In the genomic region with DNA sequence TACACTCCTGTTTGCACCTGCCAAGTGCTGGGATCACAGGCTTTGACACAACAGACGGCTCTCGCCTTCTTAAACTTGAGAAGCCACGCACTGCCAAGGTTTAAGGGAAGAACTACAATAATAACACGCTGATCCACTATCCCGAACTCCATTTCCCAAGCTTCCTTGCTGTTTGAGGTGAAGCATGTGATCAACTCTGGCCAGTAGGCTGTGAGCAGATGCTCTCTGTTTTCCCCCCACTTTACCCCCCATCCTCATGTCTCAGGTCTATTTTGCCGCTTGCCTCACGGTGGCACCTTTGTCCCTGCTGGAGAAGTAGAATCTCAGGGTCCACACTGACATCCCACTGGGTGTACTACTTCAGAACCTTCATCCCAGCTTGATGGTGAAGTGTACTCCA, we compare ENCODE assay signal across 13 mouse cellular contexts. TPM values are rescaled to one million over a fixed set of nuclear protein-coding genes. Genes with fewer than 3 reads are reported as not detected.
DNase-seq lines count a peak whose midpoint lies in the region; ATAC-seq and TF ChIP-seq lines count a peak whose summit lies in the region.
"Had no signal": no experiment of that assay in that cellular context is flagged by ENCODE, and none has a peak within 500 bp of the region (broad histone marks: within the 10 kb centered on the region; RNA-seq: fewer than 3 reads in every experiment).

No protein-coding gene starts in this region.

- peak; percentile 24 to 37 for DNase-seq in cerebellum, postnatal 10 days
- no peak for DNase-seq in cerebellum, adult 2 months
- DNase-seq in kidney, postnatal 0 days (ENCODE audit: low spot score): no peak
- no peak for DNase-seq in kidney, postnatal 14 days
- DNase-seq in testis, postnatal 14 days (ENCODE audit: low spot score): no peak
- DNase-seq in heart, adult 8-10 months (ENCODE audit: low spot score): no peak
- DNase-seq: kidney, adult 18-20 months; layer of hippocampus, adult 9-11 months; thymus, postnatal 4 days had no signal

- TF ChIP-seq CTCF in cerebellum, adult 2 months (IDR thresholded peaks at IDR 0.05; ENCODE audit: borderline replicate concordance, insufficient read depth, low read depth, low read length): no peak
- TF ChIP-seq CTCF in kidney, postnatal 0 days (IDR thresholded peaks at IDR 0.05; ENCODE audit: low read depth): no peak
- TF ChIP-seq CTCF in testis, adult 2 months (IDR thresholded peaks at IDR 0.05; ENCODE audit: control insufficient read depth, insufficient read depth, insufficient replicate concordance, low read depth, low read length): no peak

- H3K9ac ChIP-seq in kidney, postnatal 0 days (ENCODE audit: low read depth, low read length): no peak overlapping the region
- H3K9ac ChIP-seq: liver, embryonic 15.5 days had no signal

- no peak overlapping the region for H3K4me2 ChIP-seq in kidney, postnatal 0 days (ENCODE audit: low read length)
- H3K4me2 ChIP-seq: liver, embryonic 15.5 days had no signal

- ATAC-seq in kidney, postnatal 0 days (replicated peaks; ENCODE audit: low FRiP score, low read depth): 0 out of 2 replicates have a peak, but pooled peaks have one; percentile 7
- ATAC-seq in CD4-positive, CD25-positive, alpha-beta regulatory T cell, adult 4 months: no peak

- no peak for TF ChIP-seq POLR2A in cerebellum, adult 2 months (IDR thresholded peaks at IDR 0.05; ENCODE audit: borderline replicate concordance, insufficient read depth, low read length)
- no peak for TF ChIP-seq POLR2A in testis, adult 2 months (IDR thresholded peaks at IDR 0.05; ENCODE audit: control insufficient read depth, low read depth, low read length)

- no peaks in the 10 kb centered on the region for H3K36me3 ChIP-seq in kidney, postnatal 0 days (ENCODE audit: insufficient read depth, low read length)
- no peaks in the 10 kb centered on the region for H3K36me3 ChIP-seq in testis, adult 2 months (ENCODE audit: control insufficient read depth, insufficient read depth, low read length)
- H3K36me3 ChIP-seq: liver, embryonic 15.5 days had no signal

- peaks cover 4% of the 10 kb centered on the region; the same call in 1 of the 2 replicates for H3K4me1 ChIP-seq in cerebellum, adult 2 months (ENCODE audit: control insufficient read depth, insufficient read depth, low read length)
- no peaks in the 10 kb centered on the region for H3K4me1 ChIP-seq in kidney, postnatal 0 days (replicated peaks; ENCODE audit: insufficient read depth, low read length)
- H3K4me1 ChIP-seq in testis, adult 2 months (ENCODE audit: control insufficient read depth, insufficient read depth, low read length): no peaks in the 10 kb centered on the region

- no peak overlapping the region for H3K27ac ChIP-seq in cerebellum, adult 2 months (ENCODE audit: insufficient read depth, low read length)
- H3K27ac ChIP-seq in kidney, postnatal 0 days: no peak overlapping the region
- no peak overlapping the region for H3K27ac ChIP-seq in testis, adult 2 months (ENCODE audit: control insufficient read depth, insufficient read depth, low read depth, low read length)
- H3K27ac ChIP-seq: liver, embryonic 15.5 days had no signal

- no peaks in the 10 kb centered on the region for H3K9me3 ChIP-seq in kidney, postnatal 0 days (replicated peaks; ENCODE audit: low read length)
- H3K9me3 ChIP-seq: liver, embryonic 15.5 days had no signal

- H3K4me3 ChIP-seq in cerebellum, adult 2 months (replicated peaks; ENCODE audit: insufficient read depth, low read depth, low read length): no peak overlapping the region
- H3K4me3 ChIP-seq in kidney, postnatal 0 days (replicated peaks; ENCODE audit: low read depth, low read length): no peak overlapping the region
- H3K4me3 ChIP-seq in testis, adult 2 months (ENCODE audit: control insufficient read depth, low read depth, low read length): peak overlapping the region; percentile 6
- H3K4me3 ChIP-seq: liver, embryonic 15.5 days had no signal

- H3K27me3 ChIP-seq in cerebellum, adult 2 months (ENCODE audit: control insufficient read depth, insufficient read depth, low read length): no peaks in the 10 kb centered on the region
- H3K27me3 ChIP-seq in kidney, postnatal 0 days (ENCODE audit: insufficient read depth, low read length): no peaks in the 10 kb centered on the region
- H3K27me3 ChIP-seq in testis, adult 2 months (ENCODE audit: control insufficient read depth, insufficient read depth, low read length): no peaks in the 10 kb centered on the region

- WGBS in cerebellum, adult 2 months: 58% methylated on average over 7 of the region's 7 CpGs
- 30% methylated on average over 7 of the region's 7 CpGs for WGBS in kidney, postnatal 0 days

RNA-seq across cellular contexts. Expression of a gene that starts 6.2 kb away (rescaled TPM):
- polyA plus RNA-seq in cerebellum, adult 2 months (2012; rRNA removed): 38.0 and 45.8 TPM in 2 replicates
- polyA plus RNA-seq in kidney, postnatal 0 days (2015; fragmentation: Nextera tagmentation; extraction: Ambion mirVana): 22.4 and 25.9 TPM in 2 replicates
- 26.2 and 32.7 TPM in 2 replicates for polyA plus RNA-seq in testis, adult 2 months (2012; rRNA removed)
- 10 to 100 TPM; 39.4 to 48.0 TPM for polyA plus RNA-seq in CD4-positive, CD25-positive, alpha-beta regulatory T cell, adult 4 months (2017; shearing (Covaris generic))
- total RNA-seq in heart, adult 8-10 months (2022): 10 to 100 TPM; 14.6 to 18.2 (median 17.4) TPM

RNA-seq across cellular contexts. Expression of a gene that starts 12.4 kb away (rescaled TPM):
- polyA plus RNA-seq in cerebellum, adult 2 months (2012; rRNA removed): not detected in 2 replicates
- 0.87 and 0.92 TPM in 2 replicates for polyA plus RNA-seq in kidney, postnatal 0 days (2015; fragmentation: Nextera tagmentation; extraction: Ambion mirVana)
- not detected in 2 replicates for polyA plus RNA-seq in testis, adult 2 months (2012; rRNA removed)
- polyA plus RNA-seq in CD4-positive, CD25-positive, alpha-beta regulatory T cell, adult 4 months (2017; shearing (Covaris generic)): not detected
- not detected for total RNA-seq in heart, adult 8-10 months (2022)
- polyA plus RNA-seq: heart, embryonic 14.5 days; liver, embryonic 15.5 days had no signal

RNA-seq across cellular contexts. Expression of a gene that starts 31.0 kb away (rescaled TPM):
- polyA plus RNA-seq in cerebellum, adult 2 months (2012; rRNA removed): 21.8 and 23.1 TPM in 2 replicates
- 212 and 227 TPM in 2 replicates for polyA plus RNA-seq in kidney, postnatal 0 days (2015; fragmentation: Nextera tagmentation; extraction: Ambion mirVana)
- 4.2 and 6.8 TPM in 2 replicates for polyA plus RNA-seq in testis, adult 2 months (2012; rRNA removed)
- under 1 TPM; 0.83 to 0.87 TPM for polyA plus RNA-seq in CD4-positive, CD25-positive, alpha-beta regulatory T cell, adult 4 months (2017; shearing (Covaris generic))
- 10 to 100 TPM; 30.1 to 64.0 (median 45.1) TPM for total RNA-seq in heart, adult 8-10 months (2022)

Comparison
In these comparisons a context has a peak if more than half of its experiments do, and no peak if none do; other contexts are left out.
1. DNase-seq: peak in cerebellum, postnatal 10 days (2 of 2); none in cerebellum, adult 2 months (0 of 2), kidney, postnatal 0 days (single experiment), kidney, postnatal 14 days (single experiment), testis, postnatal 14 days (single experiment) and heart, adult 8-10 months (single experiment).